Mouse (Mus musculus) stomach, embryonic 16.5 days (tissue): Measurements from ENCODE around the gene Gpr135. TPM values are rescaled to one million over a fixed set of nuclear protein-coding genes. Genes with fewer than 3 reads are reported as not detected.

Experiments
- ATAC-seq: fragments of 200-750 bp; cut with Nextera tagmentation; 2 replicates; pipeline ENCODE4 v1.8.0; 2017; ENCODE audit warnings: moderate number of reproducible peaks, moderate TSS enrichment; ENCODE audit not compliant: insufficient read depth, low FRiP score
- H3K27ac ChIP-seq: fragments of 300-500 bp; sonication (generic); 2 replicates; pipeline ENCODE4 v1.5.1; 2014; ENCODE audit warnings: low read length
- H3K27me3 ChIP-seq: fragments of 300-500 bp; sonication (generic); 2 replicates; pipeline ENCODE4 v1.6.1; 2014; ENCODE audit warnings: low read length, control low read depth, mixed read lengths; ENCODE audit not compliant: control insufficient read depth, insufficient read depth
- H3K36me3 ChIP-seq: fragments of 300-500 bp; sonication (generic); 2 replicates; pipeline ENCODE4 v1.6.1; 2014; ENCODE audit warnings: low read length; ENCODE audit not compliant: control insufficient read depth, insufficient read depth
- H3K4me1 ChIP-seq: fragments of 300-500 bp; sonication (generic); 2 replicates; pipeline ENCODE4 v1.6.1; 2014; ENCODE audit warnings: low read length, control low read depth, mixed read lengths; ENCODE audit not compliant: control insufficient read depth, insufficient read depth
- H3K4me2 ChIP-seq: fragments of 300-500 bp; sonication (generic); 2 replicates; pipeline ENCODE4 v1.6.1; 2014; ENCODE audit warnings: low read depth, low read length, mixed read lengths
- H3K4me3 ChIP-seq: fragments of 300-500 bp; sonication (generic); replicated peaks from 2 replicates; pipeline ENCODE4 v1.5.1; 2014; ENCODE audit warnings: mild to moderate bottlenecking, low read length
- H3K9ac ChIP-seq: fragments of 300-500 bp; sonication (generic); 2 replicates; pipeline ENCODE4 v1.6.1; 2014; ENCODE audit warnings: low read length
- H3K9me3 ChIP-seq: fragments of 300-500 bp; sonication (generic); replicated peaks from 2 replicates; pipeline ENCODE4 v1.6.1; 2016; ENCODE audit warnings: low read length, control low read depth; ENCODE audit not compliant: control insufficient read depth
- WGBS: fragments of 180-500 bp; shearing (Covaris S2); extraction: QIAGEN DNeasy Blood & Tissue Kit; methylation state at CpG from one replicate; pipeline ENCODE4 v1.1.7; 2014; 5-methylcytosine and 5-hydroxymethylcytosine counted together
- polyA plus RNA-seq: library from polyadenylated mRNA; unstranded; fragments of >200 nt; fragmentation: Nextera tagmentation; extraction: Ambion mirVana; gene quantifications from 2 replicates; pipeline ENCODE4 v1.2.1, GENCODE M21; 2015

The Gpr135 gene
- polyA plus RNA-seq, 1 experiment from 2014 or later = 0.61 TPM

GRCm38 (mm10) chr12:72039501-72039900 is 31.4 kb downstream of the Gpr135 start:
- H3K27ac ChIP-seq = no peak overlapping the region
- ATAC-seq = no peak
- H3K9ac ChIP-seq = no peak overlapping the region
- H3K4me2 ChIP-seq = no peak overlapping the region
- no peak overlapping the region for H3K4me3 ChIP-seq
- peaks cover 6% of the 10 kb centered on the region; the same call in 1 of the 2 replicates for H3K9me3 ChIP-seq
- H3K36me3 ChIP-seq = no peaks in the 10 kb centered on the region
- H3K4me1 ChIP-seq = peaks cover 2% of the 10 kb centered on the region; the same call in 1 of the 2 replicates
- no peaks in the 10 kb centered on the region for H3K27me3 ChIP-seq
- 51% methylated on average over 8 of the region's 8 CpGs for WGBS

GRCm38 (mm10) chr12:72038866-72039265 is 32.1 kb downstream of the Gpr135 start:
- Histone ChIP-seq H3K36me3 (no peaks in the 10 kb centered on the region), H3K4me2 (no peak overlapping the region), H3K4me3 (no peak overlapping the region), H3K27me3 (no peaks in the 10 kb centered on the region), H3K27ac (no peak overlapping the region), H3K4me1 (peaks cover 2% of the 10 kb centered on the region; the same call in 1 of the 2 replicates), H3K9me3 (peaks cover 6% of the 10 kb centered on the region; the same call in 1 of the 2 replicates), H3K9ac (no peak overlapping the region)
- WGBS = 51% methylated on average over 2 of the region's 2 CpGs
- ATAC-seq = no peak

GRCm38 (mm10) chr12:72037049-72037448 is 33.9 kb downstream of the Gpr135 start:
- 67% methylated on average over 6 of the region's 6 CpGs for WGBS

GRCm38 (mm10) chr12:72036097-72036661 is 34.7 kb downstream of the Gpr135 start:
- no peak for ATAC-seq
- H3K9me3 ChIP-seq = peaks cover 6% of the 10 kb centered on the region; the same call in 1 of the 2 replicates
- whole genome bisulfite sequencing = 49% methylated on average over 9 of the region's 9 CpGs

More at GRCm38 (mm10) chr12:72037049-72037448, 33.9 kb downstream of the Gpr135 start:
- H3K9me3 ChIP-seq = peaks cover 6% of the 10 kb centered on the region; the same call in 1 of the 2 replicates
- no peak overlapping the region for H3K9ac ChIP-seq
- H3K4me1 ChIP-seq = peaks cover 2% of the 10 kb centered on the region; the same call in 1 of the 2 replicates
- H3K27ac ChIP-seq = no peak overlapping the region
- H3K4me2 ChIP-seq = no peak overlapping the region
- H3K27me3 ChIP-seq = no peaks in the 10 kb centered on the region
- H3K4me3 ChIP-seq = no peak overlapping the region
- no peak for ATAC-seq
- H3K36me3 ChIP-seq = no peaks in the 10 kb centered on the region

GRCm38 (mm10) chr12:72031794-72032193 is 39.1 kb downstream of the Gpr135 start:
- no peak overlapping the region for H3K9ac ChIP-seq
- no peaks in the 10 kb centered on the region for H3K9me3 ChIP-seq
- H3K4me2 ChIP-seq = no peak overlapping the region
- H3K27ac ChIP-seq = no peak overlapping the region
- no peak for ATAC-seq
- peaks cover 2% of the 10 kb centered on the region; the same call in 1 of the 2 replicates for H3K4me1 ChIP-seq
- no peaks in the 10 kb centered on the region for H3K27me3 ChIP-seq
- no peaks in the 10 kb centered on the region for H3K36me3 ChIP-seq
- WGBS = 78% methylated on average over 6 of the region's 6 CpGs
- H3K4me3 ChIP-seq = no peak overlapping the region

More at GRCm38 (mm10) chr12:72036097-72036661, 34.7 kb downstream of the Gpr135 start:
- Histone ChIP-seq H3K27ac (no peak overlapping the region), H3K9ac (no peak overlapping the region), H3K4me1 (peaks cover 2% of the 10 kb centered on the region; the same call in 1 of the 2 replicates), H3K4me2 (peak overlapping the region; percentile 33), H3K27me3 (no peaks in the 10 kb centered on the region), H3K36me3 (no peaks in the 10 kb centered on the region), H3K4me3 (no peak overlapping the region)

GRCm38 (mm10) chr12:72031171-72031570 is 39.8 kb downstream of the Gpr135 start:
- no peak overlapping the region for H3K4me2 ChIP-seq

GRCm38 (mm10) chr12:72025275-72025795 is 45.6 kb downstream of the Gpr135 start:
- Histone ChIP-seq H3K4me2 (no peak overlapping the region), H3K9ac (no peak overlapping the region), H3K27ac (no peak overlapping the region), H3K4me3 (no peak overlapping the region), H3K36me3 (no peaks in the 10 kb centered on the region), H3K27me3 (no peaks in the 10 kb centered on the region), H3K9me3 (no peaks in the 10 kb centered on the region; the same call in 1 of the 2 replicates), H3K4me1 (no peaks in the 10 kb centered on the region)
- WGBS = 47% methylated on average over 6 of the region's 6 CpGs
- ATAC-seq = no peak

More at GRCm38 (mm10) chr12:72031171-72031570, 39.8 kb downstream of the Gpr135 start:
- H3K9ac ChIP-seq = no peak overlapping the region
- ATAC-seq = no peak
- H3K27ac ChIP-seq = no peak overlapping the region
- H3K36me3 ChIP-seq = no peaks in the 10 kb centered on the region
- WGBS = 88% methylated on average over 5 of the region's 5 CpGs
- peaks cover 1% of the 10 kb centered on the region; the same call in 1 of the 2 replicates for H3K4me1 ChIP-seq
- no peak overlapping the region for H3K4me3 ChIP-seq
- H3K27me3 ChIP-seq = no peaks in the 10 kb centered on the region
- no peaks in the 10 kb centered on the region for H3K9me3 ChIP-seq

- no peak overlapping the region for H3K9ac ChIP-seq
- 92% methylated on average over 5 of the region's 5 CpGs for WGBS
- no peak overlapping the region for H3K4me3 ChIP-seq
- no peak overlapping the region for H3K27ac ChIP-seq
- no peak for ATAC-seq
- H3K4me1 ChIP-seq = no peaks in the 10 kb centered on the region
- H3K4me2 ChIP-seq = no peak overlapping the region
- H3K36me3 ChIP-seq = no peaks in the 10 kb centered on the region
- no peaks in the 10 kb centered on the region; the same call in 1 of the 2 replicates for H3K9me3 ChIP-seq
- no peaks in the 10 kb centered on the region for H3K27me3 ChIP-seq
Measured at GRCm38 (mm10) chr12:72023572-72023971, 47.4 kb downstream of the Gpr135 start.

GRCm38 (mm10) chr12:72022790-72023189 is 48.1 kb downstream of the Gpr135 start:
- WGBS = 84% methylated on average over 3 of the region's 3 CpGs
- no peak for ATAC-seq
- Histone ChIP-seq H3K4me2 (no peak overlapping the region), H3K27me3 (no peaks in the 10 kb centered on the region), H3K4me1 (no peaks in the 10 kb centered on the region), H3K4me3 (no peak overlapping the region), H3K36me3 (no peaks in the 10 kb centered on the region), H3K27ac (no peak overlapping the region), H3K9ac (no peak overlapping the region), H3K9me3 (no peaks in the 10 kb centered on the region; the same call in 1 of the 2 replicates)
